Mouse (Mus musculus) forebrain, postnatal 0 days (tissue): Measurements from ENCODE around the gene Mad1l1. TPM values are rescaled to one million over a fixed set of nuclear protein-coding genes. Genes with fewer than 3 reads are reported as not detected.

Experiments
- ATAC-seq: fragments of 200-750 bp; cut with Nextera tagmentation; 2 replicates; pipeline ENCODE4 v1.8.0; 2017; ENCODE audit warnings: mild to moderate bottlenecking, moderate library complexity
- DNase-seq: peaks from one replicate; pipeline ENCODE4 v3.0.0-alpha.2; 2015
- H3K27ac ChIP-seq: fragments of 300-500 bp; sonication (generic); 2 replicates; pipeline ENCODE4 v1.5.1; 2014; ENCODE audit warnings: low read depth, mild to moderate bottlenecking, antibody characterized with exemption, low read length, moderate library complexity, mixed read lengths
- H3K27me3 ChIP-seq: fragments of 300-500 bp; sonication (generic); 2 replicates; pipeline ENCODE4 v1.6.1; 2014; ENCODE audit warnings: mild to moderate bottlenecking, low read length, mixed read lengths; ENCODE audit not compliant: insufficient read depth
- H3K36me3 ChIP-seq: fragments of 300-500 bp; sonication (generic); 2 replicates; pipeline ENCODE4 v1.6.1; 2014; ENCODE audit warnings: mild to moderate bottlenecking, moderate library complexity; ENCODE audit not compliant: insufficient read depth
- H3K4me1 ChIP-seq: fragments of 300-500 bp; sonication (generic); 2 replicates; pipeline ENCODE4 v1.6.1; 2014; ENCODE audit warnings: antibody characterized with exemption; ENCODE audit not compliant: insufficient read depth
- H3K4me2 ChIP-seq: fragments of 300-500 bp; sonication (generic); 2 replicates; pipeline ENCODE4 v1.6.1; 2014; ENCODE audit warnings: low read depth, mild to moderate bottlenecking, moderate library complexity
- H3K4me3 ChIP-seq: fragments of 300-500 bp; sonication (generic); 2 replicates; pipeline ENCODE4 v1.5.1; 2014; ENCODE audit warnings: low read depth, low read length, mixed read lengths
- H3K9ac ChIP-seq: fragments of 300-500 bp; sonication (generic); 2 replicates; pipeline ENCODE4 v1.6.1; 2014; ENCODE audit warnings: mild to moderate bottlenecking
- H3K9me3 ChIP-seq: fragments of 300-500 bp; sonication (generic); 2 replicates; pipeline ENCODE4 v1.6.1; 2016; ENCODE audit warnings: low read length
- CTCF ChIP-seq: sonication (generic); IDR thresholded peaks from 2 replicates; pipeline ENCODE4 v1.5.1; 2016; ENCODE audit warnings: antibody characterized with exemption, control low read depth, low read depth
- WGBS: fragments of 180-500 bp; shearing (Covaris S2); extraction: QIAGEN DNeasy Blood & Tissue Kit; methylation state at CpG from one replicate; pipeline ENCODE4 v1.1.7; 2014; 5-methylcytosine and 5-hydroxymethylcytosine counted together
- polyA plus RNA-seq: library from polyadenylated mRNA; unstranded; fragments of >200 nt; fragmentation: Nextera tagmentation; extraction: Ambion mirVana; gene quantifications from 2 replicates; pipeline ENCODE4 v1.2.1, GENCODE M21; 2015
- total RNA-seq: library from RNA; depleted of rRNA; stranded (reverse); fragments of >200 nt; gene quantifications from 2 replicates; pipeline ENCODE4 v1.2.3, GENCODE M21; 2014

Gene Mad1l1
- total and polyA plus RNA-seq, 2 experiments from 2014 or later: 21.3 to 29.5 TPM

GRCm38 (mm10) chr5:140114512-140115060, 206.8 kb downstream of the Mad1l1 start:
- Histone ChIP-seq H3K9me3 (no peaks in the 10 kb centered on the region), H3K4me1 (peaks cover 10% of the 10 kb centered on the region), H3K27ac (no peak overlapping the region), H3K4me3 (no peak overlapping the region), H3K4me2 (no peak overlapping the region), H3K27me3 (no peaks in the 10 kb centered on the region), H3K36me3 (no peaks in the 10 kb centered on the region), H3K9ac (no peak overlapping the region)
- TF ChIP-seq CTCF: peak; percentile 33
- DNase-seq (no peak), ATAC-seq (no peak)
- 72% methylated on average over 3 of the region's 3 CpGs for WGBS

GRCm38 (mm10) chr5:140113281-140113680, 208.1 kb downstream of the Mad1l1 start:
- no peak overlapping the region for H3K4me3 ChIP-seq
- H3K4me1 ChIP-seq: peaks cover 10% of the 10 kb centered on the region
- WGBS: 95% methylated on average over 2 of the region's 2 CpGs
- no peak overlapping the region for H3K4me2 ChIP-seq
- H3K36me3 ChIP-seq: no peaks in the 10 kb centered on the region
- H3K9me3 ChIP-seq: no peaks in the 10 kb centered on the region
- H3K27me3 ChIP-seq: no peaks in the 10 kb centered on the region
- DNase-seq (no peak), ATAC-seq (no peak)
- no peak for TF ChIP-seq CTCF
- H3K27ac ChIP-seq: no peak overlapping the region
- no peak overlapping the region for H3K9ac ChIP-seq

DNA sequence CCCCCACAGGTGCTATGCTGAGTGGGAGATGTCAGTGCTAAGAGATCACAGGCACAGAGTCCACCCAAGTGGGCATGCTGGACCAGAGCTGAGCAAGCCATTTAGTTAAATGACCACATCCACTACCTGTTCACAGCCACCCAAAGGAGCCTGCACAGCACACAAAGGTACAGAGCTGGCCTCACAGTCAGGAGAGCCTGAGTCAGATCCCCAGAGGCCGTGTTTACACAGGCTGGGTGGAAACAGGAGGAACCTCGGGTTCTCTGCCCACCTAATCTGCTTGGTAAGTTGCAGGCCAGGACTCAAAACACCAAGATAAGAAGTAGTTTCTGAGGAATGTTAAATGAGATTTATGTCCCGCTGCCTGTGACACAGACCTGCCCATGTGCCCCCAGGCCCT, 211.3 kb downstream of the Mad1l1 start:
- TF ChIP-seq CTCF: no peak
- 74% methylated on average over 3 of the region's 3 CpGs for WGBS
- H3K27me3 ChIP-seq: no peaks in the 10 kb centered on the region
- no peak overlapping the region for H3K4me3 ChIP-seq
- no peak overlapping the region for H3K9ac ChIP-seq
- H3K4me1 ChIP-seq: peaks cover under 1% of the 10 kb centered on the region
- no peak for DNase-seq
- H3K36me3 ChIP-seq: no peaks in the 10 kb centered on the region
- ATAC-seq: no peak
- no peak overlapping the region for H3K27ac ChIP-seq
- no peaks in the 10 kb centered on the region for H3K9me3 ChIP-seq
- H3K4me2 ChIP-seq: no peak overlapping the region

DNA sequence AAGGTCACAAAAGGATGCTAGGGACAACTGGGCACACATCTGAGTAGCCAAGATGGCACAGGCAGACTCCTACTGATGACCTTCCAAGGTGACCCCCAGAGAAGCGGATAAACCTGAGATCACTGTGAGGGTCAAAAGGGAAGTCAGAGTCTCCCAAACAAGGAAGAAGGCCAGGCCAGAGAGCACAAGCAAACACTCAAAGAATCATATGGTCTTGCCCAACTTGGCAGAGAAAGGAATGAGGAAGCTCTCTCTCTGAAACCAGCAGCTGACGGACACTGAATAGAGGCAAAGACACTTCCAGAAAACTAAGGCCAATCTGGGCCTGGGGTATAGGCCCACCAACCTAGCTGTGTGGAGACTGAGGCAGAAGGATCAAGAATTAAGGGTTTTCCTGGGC, 213.4 kb downstream of the Mad1l1 start:
- WGBS: 94% methylated on average over 2 of the region's 2 CpGs
- no peak overlapping the region for H3K4me3 ChIP-seq
- no peak overlapping the region for H3K27ac ChIP-seq
- no peaks in the 10 kb centered on the region for H3K9me3 ChIP-seq
- H3K9ac ChIP-seq: no peak overlapping the region
- H3K36me3 ChIP-seq: no peaks in the 10 kb centered on the region
- no peak overlapping the region for H3K4me2 ChIP-seq
- H3K4me1 ChIP-seq: no peaks in the 10 kb centered on the region
- ATAC-seq (no peak), DNase-seq (no peak)
- TF ChIP-seq CTCF: no peak
- no peaks in the 10 kb centered on the region for H3K27me3 ChIP-seq

- no peak for DNase-seq
- no peak overlapping the region for H3K9ac ChIP-seq
- H3K4me2 ChIP-seq: no peak overlapping the region
- H3K4me3 ChIP-seq: no peak overlapping the region
- TF ChIP-seq CTCF: no peak
- WGBS: 88% methylated on average over 3 of the region's 3 CpGs
- H3K27ac ChIP-seq: no peak overlapping the region
- H3K36me3 ChIP-seq: 0 out of 2 replicates have a peak, but pooled peaks cover 3% of the 10 kb centered on the region
- no peaks in the 10 kb centered on the region for H3K27me3 ChIP-seq
- no peaks in the 10 kb centered on the region for H3K4me1 ChIP-seq
- H3K9me3 ChIP-seq: no peaks in the 10 kb centered on the region
- ATAC-seq: no peak
Measured at GRCm38 (mm10) chr5:140106051-140106450, 215.3 kb downstream of the Mad1l1 start.

- no peaks in the 10 kb centered on the region for H3K9me3 ChIP-seq
- H3K27me3 ChIP-seq: no peaks in the 10 kb centered on the region
- no peaks in the 10 kb centered on the region for H3K4me1 ChIP-seq
- no peak for DNase-seq
- WGBS: 90% methylated on average over 1 of the region's 1 CpGs
- no peak overlapping the region for H3K9ac ChIP-seq
- H3K36me3 ChIP-seq: 0 out of 2 replicates have a peak, but pooled peaks cover 3% of the 10 kb centered on the region
- no peak overlapping the region for H3K4me3 ChIP-seq
- no peak overlapping the region for H3K27ac ChIP-seq
- no peak for TF ChIP-seq CTCF
- ATAC-seq: no peak
- no peak overlapping the region for H3K4me2 ChIP-seq
Measured at GRCm38 (mm10) chr5:140104891-140105290, 216.5 kb downstream of the Mad1l1 start.

GRCm38 (mm10) chr5:140102731-140103130, 218.6 kb downstream of the Mad1l1 start:
- H3K9me3 ChIP-seq: no peaks in the 10 kb centered on the region
- TF ChIP-seq CTCF: no peak
- 0 out of 2 replicates have a peak, but pooled peaks cover 3% of the 10 kb centered on the region for H3K36me3 ChIP-seq
- no peak overlapping the region for H3K9ac ChIP-seq
- no peaks in the 10 kb centered on the region for H3K27me3 ChIP-seq
- WGBS: 74% methylated on average over 8 of the region's 8 CpGs
- H3K4me2 ChIP-seq: no peak overlapping the region
- ATAC-seq (peak; percentile 40; the same call in 1 of the 2 replicates), DNase-seq (no peak)
- H3K4me3 ChIP-seq: no peak overlapping the region
- H3K4me1 ChIP-seq: no peaks in the 10 kb centered on the region
- 0 out of 2 replicates have a peak overlapping the region, but pooled peaks have one; percentile 40 for H3K27ac ChIP-seq
